Mouse (Mus musculus): ENCODE data around the gene Eef1g.

GRCm38 (mm10) chr19:8992769-8993624, 26.2 kb downstream of the Eef1g start:
- TF ChIP-seq CTCF (IDR thresholded peaks at IDR 0.05; ENCODE audit: extremely low read depth, insufficient read length, insufficient replicate concordance, low read depth, low read length) (peak; percentile 86; the same call in 1 of the 2 replicates), POLR2A (IDR thresholded peaks at IDR 0.05; ENCODE audit: low read depth, low read length) (no peak)
